Mouse (Mus musculus): ENCODE data around the gene Pcbp4.

Pcbp4 gene

DNA sequence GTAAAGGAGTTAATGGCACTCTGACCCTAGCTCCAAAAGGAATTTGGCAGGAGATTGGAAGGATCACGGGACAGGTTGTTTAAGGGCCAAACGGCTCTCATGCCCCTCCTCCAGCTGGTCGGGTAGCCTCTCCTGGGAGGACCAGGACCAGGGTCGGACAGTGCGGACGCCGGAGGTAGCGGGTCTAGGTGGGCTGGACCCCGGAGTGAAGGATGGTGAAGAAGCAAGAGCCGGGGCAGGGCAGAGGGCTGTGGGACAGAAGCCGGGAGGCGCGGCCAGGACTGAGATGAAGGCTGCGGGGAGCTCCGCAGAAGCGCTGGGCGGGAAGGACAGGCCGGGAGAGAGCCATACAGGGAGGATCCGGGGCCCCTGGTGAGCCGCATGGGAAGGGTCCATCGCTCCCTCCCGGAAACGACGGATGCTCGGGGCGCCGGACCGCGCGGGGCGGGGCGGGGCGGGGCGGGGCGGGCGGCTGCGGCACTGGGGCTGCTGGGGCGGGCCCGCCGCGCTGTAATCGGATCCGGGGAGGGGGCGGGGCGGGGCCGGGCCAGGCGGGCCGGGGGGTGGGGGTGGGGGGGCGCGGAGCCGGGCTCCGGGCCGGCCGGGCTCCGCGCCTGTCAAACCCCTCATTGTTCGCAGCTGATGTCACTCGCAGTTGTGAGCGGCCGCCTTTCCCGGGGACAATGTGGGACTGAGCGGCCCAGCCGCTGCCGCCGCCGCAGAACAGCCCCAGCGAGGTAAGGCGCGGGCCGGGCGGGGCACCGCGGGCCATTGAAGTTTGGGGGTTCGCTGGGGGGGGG is at the start of gene Pcbp4:
Pcbp4 (plus strand) TSS at position 21 of the 800 bp plus-strand sequence.
- DNase-seq (ENCODE audit: low spot score in 2 of 2): peak in 1 of 2 experiments; percentile 69

DNA sequence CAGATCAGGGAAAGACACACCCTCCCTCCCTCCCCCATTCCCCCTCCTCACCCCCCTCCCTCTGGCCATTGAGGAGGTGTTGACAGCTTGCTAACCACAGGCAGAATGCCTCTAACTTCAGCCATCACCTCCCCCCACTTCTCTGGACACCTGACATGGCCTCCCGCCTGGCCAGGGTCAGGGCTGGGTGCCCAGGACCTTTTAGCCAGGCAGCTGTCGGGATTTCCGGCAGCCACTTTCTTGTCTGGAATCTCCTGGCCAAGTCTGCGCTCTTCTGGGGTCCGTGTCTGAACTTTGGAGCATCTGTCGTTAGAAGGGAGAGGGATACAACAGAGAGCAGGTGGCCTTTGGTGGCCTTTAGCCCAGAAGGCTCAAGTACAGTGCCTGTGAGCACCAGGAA is 47.8 kb upstream of the Pcbp4 start:
- DNase-seq (ENCODE audit: low spot score in 2 of 2): no peak

DNA sequence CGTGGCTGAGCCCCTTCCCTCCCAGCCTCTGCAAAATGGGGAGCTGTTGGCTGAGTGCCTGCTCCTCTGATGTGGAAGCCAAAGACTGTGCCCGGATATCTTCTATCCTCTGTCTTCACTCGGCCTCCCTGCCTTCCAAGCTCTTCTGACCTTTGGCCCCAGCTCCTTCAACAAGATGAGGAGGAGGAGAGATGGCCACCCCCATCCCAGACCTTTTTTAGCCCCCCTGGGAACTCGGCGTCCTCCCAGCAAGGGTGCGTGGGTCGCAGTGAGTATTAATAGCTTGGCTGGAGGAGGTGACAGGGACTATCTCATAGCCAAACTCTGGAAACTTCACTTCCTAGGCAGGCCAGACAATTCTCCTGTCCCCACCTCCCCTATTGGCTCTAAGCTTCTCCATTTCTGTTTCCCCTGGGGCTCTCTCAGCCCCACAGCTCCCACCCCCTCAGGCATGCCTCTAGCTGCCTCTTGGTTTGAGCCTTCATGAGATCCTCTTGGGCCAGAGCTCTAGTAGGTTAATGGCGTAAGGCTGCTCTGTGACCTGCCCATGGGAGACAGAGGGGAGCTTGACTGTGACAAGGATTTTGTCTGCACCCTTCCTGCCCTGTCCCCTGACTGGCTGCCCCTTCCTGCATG is 46.5 kb upstream of the Pcbp4 start:
- DNase-seq (ENCODE audit: low spot score in 2 of 2): no peak

DNA sequence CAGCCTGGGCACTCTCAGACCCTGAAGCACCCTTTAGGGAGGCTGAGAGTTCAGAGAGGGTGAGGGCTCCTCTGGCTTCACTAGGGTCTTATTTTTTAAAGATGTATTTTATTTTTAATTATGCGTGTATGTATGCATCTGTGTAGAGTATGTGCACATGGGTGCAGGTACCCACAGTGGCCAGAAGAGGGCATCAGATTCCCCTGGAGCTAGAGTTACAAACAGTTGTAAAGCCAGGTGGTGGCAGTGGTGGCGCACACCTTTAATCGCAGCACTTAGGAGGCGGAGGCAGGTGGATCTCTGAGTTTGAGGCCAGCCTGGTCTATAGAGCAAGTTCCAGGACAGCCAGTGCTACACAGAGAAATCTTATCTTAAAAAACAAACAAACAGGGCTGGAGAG is 44.0 kb upstream of the Pcbp4 start:
- no peak for DNase-seq (ENCODE audit: low spot score in 2 of 2)

DNA sequence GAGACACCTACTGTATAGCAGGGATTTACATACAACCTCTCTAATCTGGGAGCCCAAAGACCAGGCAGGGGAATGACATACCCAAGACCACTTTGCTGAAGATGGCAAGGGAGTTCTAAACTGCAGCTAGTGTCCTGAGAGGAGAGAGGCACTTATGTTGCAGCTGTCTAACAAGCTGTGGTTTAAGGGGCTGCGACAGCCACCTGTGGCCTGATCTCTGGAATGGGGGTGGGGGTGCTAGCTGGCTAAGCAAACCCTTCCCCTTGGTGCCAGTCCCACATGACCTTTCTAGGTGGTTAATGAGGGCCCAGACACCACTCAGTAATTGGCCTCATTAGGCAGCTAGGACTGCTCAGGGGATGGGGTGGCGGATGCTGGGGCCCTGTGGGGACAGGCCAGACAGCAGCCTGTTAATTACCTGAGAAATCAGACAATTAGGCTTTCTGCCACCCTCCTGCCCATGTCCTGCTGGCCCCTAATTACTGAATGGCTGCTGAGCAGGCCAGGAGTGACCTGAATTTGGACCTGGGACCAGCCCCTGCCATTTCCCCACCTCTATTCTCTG is 42.9 kb upstream of the Pcbp4 start:
- no peak for DNase-seq (ENCODE audit: low spot score in 2 of 2)

DNA sequence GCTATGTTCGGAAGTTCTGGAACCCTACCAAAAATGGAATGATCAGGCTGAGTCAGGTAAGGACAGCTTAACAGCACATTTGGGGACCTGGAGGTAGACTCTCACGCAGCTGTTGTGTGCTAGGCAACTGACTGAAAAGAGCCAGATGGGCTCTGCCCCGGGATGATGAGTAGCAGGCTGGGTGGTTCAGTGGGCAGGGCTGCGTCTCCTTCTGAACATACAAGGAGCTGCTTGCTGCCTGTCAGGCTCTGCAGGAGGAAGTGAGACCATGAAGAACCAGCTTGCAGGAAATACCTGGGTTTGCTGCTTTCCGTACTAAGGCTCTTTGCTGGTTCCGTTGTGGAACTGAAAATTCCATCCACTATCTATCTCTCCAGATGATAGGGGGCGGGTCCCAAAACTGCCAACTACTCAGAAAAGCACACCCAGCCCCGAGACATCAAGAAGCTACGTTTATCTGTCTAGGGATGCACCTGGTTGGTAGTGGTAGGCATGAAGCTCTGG is 41.9 kb upstream of the Pcbp4 start:
- peak in 1 of 2 experiments; percentile 50 for DNase-seq (ENCODE audit: low spot score in 2 of 2)

DNA sequence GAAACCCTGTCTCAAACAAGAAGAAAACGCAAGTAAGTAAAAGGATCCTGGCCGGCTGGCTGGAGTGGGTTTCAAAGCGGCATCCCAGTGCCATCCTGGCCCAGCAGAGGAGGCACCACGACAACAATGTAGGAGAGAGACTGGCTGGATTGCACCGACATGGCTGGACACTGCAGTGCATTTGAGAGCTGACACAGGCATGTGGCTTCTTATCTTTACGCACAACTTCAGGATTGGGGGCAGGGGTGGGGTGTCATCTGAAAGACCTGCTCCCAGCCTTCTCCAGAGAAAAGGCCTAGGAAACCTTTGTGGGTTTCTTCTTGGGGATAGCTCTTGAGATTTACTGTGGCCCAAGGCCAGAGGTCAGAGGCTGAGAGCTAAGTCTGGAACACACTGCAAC is 41.4 kb upstream of the Pcbp4 start:
- no peak for DNase-seq (ENCODE audit: low spot score in 2 of 2)

DNA sequence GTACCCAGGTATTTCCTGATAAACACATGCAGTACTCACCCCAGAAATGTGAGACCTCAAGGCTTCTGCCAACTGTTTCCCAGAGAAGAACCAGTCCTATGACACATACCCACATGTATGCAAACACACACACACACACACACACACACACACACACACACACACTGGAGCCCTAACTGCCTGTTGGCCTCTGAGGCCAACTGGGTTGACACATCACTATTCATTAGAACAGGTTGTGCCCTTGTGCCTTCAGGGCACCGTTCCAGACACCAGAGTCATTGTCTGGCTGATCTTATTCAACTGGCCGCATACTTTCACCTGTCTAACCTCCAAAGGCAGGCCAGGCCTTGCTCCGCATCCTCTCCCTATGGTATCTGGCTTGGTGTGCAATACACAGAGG is 40.9 kb upstream of the Pcbp4 start:
- DNase-seq (ENCODE audit: low spot score in 2 of 2): no peak

DNA sequence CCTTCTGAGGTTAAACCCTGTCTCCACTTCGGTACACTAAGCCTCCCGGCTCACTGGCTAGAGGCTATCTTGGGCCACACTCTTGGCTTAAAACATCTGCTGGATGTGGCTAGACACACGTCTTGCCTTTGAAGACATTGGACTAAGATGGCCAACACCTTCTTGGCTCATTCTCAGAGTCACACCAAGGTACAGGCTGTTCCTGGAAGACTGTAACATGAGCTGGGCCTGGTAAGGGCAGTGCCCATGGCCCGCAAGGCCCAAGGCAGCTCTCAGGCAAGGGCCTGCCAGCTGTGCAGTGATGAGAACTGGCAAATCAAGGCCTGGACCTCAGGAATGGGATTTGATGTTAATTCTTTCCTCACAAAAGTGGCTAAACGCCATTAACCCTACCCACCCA is 39.5 kb upstream of the Pcbp4 start:
- DNase-seq (ENCODE audit: low spot score in 2 of 2): no peak

DNA sequence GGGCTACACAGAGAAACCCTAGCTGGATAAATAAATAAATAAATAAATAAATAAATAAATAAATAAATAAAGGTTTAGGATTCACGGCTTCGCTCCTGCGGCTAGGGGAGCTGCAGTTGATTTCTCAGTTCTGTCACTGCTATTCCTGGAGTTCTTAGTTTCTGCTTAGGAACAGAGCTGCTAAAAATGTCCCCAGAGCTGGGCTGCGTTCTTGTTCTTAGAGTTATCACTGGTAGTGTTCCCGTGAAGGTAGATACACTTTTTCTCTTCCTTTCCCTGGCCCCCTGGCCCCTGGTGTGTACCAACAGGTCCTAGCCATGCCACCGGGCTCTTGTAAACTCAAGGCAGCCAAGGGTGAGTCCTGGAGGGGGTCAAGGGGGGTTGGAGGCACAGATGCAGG is 36.3 kb upstream of the Pcbp4 start:
- no peak for DNase-seq (ENCODE audit: low spot score in 2 of 2)

DNA sequence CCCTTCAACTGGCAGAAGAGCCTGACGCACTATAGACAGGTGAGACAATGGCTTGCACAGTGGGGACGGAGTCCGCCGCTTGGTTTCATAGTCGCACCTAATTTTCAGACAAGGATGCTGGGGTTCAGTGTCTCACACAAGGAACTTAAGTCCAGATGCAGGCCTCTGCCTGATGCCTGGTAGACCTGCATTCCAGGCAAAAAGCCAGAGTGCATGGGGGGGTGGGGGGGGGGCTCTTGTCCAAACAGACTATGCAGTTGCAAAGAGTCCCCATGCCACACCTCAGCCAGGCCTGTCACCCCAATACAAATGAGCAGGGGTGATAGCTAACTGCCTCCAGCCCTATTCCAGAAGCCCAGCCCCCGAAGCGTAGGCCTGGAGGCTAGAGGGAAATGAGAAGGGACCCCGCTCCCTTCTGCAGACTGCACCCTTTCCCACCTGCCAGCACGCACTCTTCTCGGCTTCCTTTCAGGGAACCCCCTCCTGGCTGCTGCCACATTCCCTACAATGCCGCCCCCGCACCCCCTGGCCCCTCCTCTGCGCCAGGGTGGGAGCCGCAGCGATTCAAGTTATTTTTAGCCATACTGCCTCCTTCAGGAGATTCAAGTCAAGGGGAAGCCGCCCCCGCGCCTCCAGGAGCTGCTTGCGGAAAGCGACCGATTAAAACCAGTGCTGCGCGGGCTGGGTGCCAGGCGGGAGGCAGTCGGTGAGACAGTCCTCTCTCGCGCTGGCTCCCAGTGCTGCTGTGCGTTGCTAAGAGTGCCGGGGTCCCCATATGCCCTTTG is 35.1 kb upstream of the Pcbp4 start:
- DNase-seq (ENCODE audit: low spot score in 2 of 2): no peak

DNA sequence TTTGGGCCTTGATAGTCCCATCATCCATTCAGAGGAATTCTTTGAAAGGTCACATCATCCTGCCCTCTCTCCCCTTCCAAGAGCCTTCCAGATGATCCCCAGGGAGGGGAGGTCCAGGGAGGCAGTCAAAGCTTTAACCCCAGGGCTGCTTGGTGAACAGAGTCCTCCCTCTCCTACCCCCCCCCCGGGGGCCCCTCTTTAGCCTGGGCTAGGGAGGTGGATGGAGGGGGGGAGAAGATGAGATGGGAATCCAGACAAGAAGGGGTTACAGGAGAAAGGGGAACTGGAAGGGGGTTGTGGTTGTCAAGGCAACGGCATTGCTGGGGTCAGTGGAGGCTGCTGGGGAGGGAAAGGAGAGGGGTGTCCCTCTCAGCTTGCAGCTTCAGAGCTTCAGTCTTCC is 32.5 kb upstream of the Pcbp4 start:
- no peak for DNase-seq (ENCODE audit: low spot score in 2 of 2)

DNA sequence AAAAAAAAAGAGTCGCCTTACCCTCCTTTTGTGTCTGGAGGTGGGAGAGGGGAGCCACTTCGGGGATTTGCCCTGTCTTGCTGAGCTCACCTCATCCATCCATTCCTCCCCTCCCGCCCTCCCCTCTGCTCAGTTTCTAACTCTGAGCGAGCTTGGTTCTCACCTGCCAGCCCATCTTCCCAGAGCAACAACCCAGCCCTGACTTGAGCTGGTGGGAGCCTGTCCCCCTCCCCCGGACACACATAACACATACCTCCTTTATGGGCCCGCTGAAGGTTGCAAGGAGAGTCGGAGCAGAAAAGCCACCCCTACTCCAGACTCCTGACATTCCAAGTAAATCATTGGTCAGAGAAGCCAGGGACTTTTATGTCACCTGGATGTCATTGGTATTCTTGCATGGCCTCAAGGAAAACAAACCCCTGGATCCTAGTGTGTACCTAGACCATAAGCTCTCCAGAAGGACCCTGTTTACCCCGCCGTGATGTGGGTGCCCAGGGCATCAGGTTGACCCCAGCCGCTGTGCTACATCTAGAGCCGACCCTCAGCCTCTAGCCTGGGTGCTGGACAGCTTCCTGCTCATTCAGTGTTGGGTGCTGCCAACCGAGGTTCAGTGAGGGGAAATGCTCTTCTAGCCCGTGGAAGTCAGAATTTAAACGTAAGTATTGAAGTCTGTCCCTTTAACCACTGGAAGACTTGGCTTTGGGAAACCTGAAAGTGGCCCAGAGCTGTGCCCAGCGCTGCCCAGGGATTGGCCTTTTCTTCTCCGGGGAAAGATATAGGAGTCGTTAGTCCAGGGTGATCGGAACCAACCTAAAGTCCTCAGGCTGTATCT is 31.8 kb upstream of the Pcbp4 start:
- DNase-seq (ENCODE audit: low spot score in 2 of 2): no peak

DNA sequence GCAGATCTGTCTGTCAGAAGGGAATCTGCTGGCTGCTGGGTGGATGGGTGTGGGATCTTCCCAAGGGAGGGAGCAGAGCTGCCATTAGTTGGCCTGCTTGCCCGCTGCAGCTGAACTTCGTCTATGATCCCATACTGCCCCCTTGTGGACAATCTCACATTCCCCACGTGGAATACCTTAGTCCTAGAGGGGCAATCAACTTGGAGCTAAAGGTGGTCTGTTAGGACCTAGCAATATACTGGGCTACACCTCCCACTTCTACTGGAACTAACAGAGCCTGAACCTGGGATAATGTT is 31.3 kb upstream of the Pcbp4 start:
- peak; percentile 81 to 91 for DNase-seq (ENCODE audit: low spot score in 2 of 2)

DNA sequence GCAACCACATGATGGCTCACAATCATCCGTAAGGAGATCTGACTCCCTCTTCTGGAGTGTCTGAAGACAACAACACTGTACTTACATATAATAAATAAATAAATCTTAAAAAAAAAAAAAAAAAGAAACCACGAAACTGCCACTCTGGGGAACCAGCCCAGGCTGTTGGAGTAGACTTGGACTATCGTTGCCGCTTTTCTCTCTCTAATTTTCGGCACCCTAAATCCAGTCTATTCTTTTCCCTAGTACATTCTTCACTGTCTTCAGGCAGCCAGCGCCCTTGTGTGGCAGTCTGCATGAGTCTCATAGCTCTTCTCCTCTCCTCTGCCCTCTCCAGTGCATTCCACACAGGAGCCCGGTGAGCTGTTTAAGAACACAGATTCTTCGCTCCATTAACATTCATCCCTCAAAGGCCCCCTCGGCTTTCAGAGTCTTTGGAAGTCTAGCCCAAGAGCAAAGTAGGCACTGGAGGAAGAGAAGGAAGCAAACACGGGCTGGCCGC is 24.3 kb upstream of the Pcbp4 start:
- DNase-seq (ENCODE audit: low spot score in 2 of 2): no peak

DNA sequence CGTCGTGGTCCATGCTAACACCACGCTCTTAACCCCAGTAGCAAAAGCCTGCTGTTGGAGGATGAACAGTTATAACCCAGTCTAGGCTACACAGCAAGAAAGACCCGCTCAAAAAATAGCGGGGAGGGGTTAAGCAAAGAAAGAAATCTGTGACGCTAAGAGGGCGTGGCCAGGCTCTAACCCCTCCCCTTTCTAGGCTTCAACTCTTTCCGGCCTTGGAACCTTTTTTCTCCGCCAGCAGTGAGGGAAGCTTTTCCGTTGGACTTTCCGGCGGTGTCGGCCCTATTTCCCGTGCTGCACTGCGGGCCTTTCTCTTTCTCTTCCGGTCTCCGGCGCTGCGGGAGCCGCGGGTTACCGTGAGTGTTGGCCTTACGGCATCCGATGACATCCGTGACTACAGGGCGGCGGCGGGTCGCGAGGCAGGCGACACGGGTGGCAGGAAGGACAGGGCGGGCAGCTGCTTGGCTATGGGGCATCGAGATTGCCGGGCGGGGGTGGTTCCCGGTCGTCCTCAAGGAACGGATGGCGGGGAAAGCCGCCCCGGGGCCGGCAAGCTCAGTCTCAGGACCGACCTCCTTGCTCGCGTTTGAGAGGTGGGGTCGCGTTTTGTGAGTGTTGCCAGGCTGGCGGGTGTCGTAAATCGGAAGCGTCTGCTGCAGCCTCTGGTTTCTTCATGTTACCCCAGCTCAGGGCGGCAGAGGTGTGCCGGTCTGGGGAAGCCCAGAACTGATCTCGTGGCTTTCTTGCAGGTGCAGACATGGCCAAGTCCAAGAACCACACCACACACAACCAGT is 23.7 kb upstream of the Pcbp4 start, which contains the start of gene Rpl29:
Rpl29 (plus strand) TSS at position 234 of the 794 bp plus-strand sequence.
- peak; percentile 92 to 95 for DNase-seq (ENCODE audit: low spot score in 2 of 2)

DNA sequence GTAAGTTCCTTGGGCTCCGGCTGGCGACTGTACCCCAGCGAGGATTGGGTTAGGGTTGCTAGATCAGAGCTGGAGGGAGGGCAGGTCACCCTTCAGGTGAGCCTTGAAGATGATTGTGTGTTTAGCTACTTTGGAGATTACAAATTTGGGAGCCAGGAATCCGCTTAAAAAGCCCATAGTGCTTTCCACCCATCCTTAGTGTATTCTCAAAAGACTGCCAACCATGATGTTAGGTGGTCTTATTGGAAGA is 23.2 kb upstream of the Pcbp4 start:
- no peak for DNase-seq (ENCODE audit: low spot score in 2 of 2)

DNA sequence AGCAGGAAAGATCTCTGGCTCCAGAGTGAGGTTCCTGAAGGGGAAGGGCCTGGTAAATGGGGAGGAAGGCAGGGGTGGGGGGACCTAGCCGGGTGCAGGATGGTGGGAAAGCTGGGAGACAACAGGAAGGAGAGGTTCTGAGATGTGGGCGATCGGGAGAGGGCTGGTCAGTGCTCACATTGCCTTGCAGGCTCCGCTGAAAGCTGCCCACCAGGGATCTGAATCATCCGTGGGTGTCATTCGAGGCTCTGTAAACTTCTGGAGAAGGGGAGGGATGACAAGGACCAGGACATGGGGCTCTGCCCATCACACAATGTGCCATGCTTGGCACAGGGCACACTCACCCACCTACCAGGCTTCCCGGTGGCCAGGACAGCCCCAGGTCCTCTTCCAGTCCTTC is 19.7 kb upstream of the Pcbp4 start:
- DNase-seq (ENCODE audit: low spot score in 2 of 2): no peak

DNA sequence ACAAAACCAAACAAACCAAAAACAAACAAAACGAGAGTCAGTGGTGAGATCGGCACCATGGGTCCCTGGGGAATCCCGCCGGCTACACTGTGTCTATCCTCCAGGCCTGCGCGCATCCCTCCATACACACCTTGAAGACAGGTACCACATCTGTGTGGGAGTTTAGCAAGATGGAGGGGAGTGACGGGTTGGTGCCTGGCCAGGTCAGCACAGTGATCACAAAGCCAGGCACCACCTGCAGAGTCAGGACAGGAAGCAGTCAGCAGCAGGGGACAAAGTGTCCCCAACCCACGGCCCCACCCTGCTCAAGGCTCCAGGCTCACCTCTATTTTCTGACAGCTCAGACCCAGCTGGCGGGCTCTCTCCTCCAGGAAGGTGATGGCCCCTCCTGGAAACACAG is 16.5 kb upstream of the Pcbp4 start:
- DNase-seq (ENCODE audit: low spot score in 2 of 2): no peak

DNA sequence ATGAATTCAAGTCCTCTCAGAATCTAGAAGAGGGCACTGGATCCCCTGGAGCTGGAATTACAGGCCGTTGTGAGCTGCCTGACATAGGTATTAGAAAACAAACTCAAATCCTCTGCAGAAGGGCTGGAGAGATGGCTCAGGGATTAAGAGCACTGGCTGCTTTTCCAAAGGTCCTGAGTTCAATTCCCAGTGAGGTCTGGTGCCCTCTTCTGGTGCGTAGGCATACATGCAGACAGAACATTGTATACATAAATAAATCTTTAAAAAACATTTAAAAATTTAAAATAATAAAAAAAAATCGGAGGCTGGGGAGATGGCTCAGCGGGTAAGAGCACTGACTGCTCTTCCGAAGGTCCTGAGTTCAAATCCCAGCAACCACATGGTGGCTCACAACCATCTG is 10.4 kb upstream of the Pcbp4 start:
- no peak for DNase-seq (ENCODE audit: low spot score in 2 of 2)

DNA sequence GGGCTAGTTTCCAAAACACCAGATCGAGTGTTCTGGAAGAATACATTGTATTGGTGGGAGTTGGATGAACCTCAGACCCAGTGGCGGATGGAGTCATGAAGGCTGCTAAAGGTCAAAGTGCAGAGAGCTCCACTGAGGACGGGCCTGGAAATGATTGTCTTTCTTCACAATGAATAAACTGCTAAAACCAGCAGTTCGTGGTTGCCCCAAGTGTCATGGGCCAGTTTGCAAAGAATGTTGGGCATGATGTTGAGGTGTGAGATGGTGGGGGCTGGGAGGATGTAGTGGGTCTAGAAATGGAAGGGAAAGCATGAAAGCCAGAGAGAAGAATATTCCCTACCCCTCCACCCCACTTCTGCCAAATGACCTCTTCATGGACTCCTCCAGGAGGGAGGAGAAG is 8.3 kb upstream of the Pcbp4 start:
- DNase-seq (ENCODE audit: low spot score in 2 of 2): no peak

Data from spleen, postnatal 4 days (tissue).